Mouse (Mus musculus) B cell, adult 2 months (primary cell): ENCODE results near the gene Gm20662.

ENCODE experiments used
- DNase-seq, 2 experiments: peaks; one replicate each; pipeline ENCODE4 v3.0.0; 2022

Gene Gm20662

DNA sequence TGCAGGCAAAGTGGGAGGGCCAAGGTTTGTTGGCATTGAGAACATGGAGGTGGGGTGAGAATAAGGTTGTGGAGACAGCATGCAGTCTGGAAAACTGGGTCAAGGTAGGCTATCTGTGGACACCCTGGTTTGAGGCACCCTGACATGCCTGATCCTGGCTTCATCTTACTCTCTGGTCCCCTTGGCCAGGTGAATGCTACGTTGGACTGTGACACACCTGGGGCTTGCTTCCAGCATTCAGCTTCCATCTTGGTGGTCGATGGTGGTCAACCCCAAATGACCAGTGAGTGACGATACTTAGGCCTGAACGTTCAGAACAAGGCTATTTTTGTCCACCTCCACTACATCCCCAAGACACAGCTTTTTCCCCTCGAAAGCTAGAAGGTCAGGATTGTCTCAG lies at the start of gene Gm20662:
Gm20662 (plus strand) TSS at position 301 of the 400 bp plus-strand sequence.
- no peak for DNase-seq

- no peak for DNase-seq
Measured at GRCm38 (mm10) chr9:107947241-107948194, 48.6 kb upstream of the Gm20662 start.

DNA sequence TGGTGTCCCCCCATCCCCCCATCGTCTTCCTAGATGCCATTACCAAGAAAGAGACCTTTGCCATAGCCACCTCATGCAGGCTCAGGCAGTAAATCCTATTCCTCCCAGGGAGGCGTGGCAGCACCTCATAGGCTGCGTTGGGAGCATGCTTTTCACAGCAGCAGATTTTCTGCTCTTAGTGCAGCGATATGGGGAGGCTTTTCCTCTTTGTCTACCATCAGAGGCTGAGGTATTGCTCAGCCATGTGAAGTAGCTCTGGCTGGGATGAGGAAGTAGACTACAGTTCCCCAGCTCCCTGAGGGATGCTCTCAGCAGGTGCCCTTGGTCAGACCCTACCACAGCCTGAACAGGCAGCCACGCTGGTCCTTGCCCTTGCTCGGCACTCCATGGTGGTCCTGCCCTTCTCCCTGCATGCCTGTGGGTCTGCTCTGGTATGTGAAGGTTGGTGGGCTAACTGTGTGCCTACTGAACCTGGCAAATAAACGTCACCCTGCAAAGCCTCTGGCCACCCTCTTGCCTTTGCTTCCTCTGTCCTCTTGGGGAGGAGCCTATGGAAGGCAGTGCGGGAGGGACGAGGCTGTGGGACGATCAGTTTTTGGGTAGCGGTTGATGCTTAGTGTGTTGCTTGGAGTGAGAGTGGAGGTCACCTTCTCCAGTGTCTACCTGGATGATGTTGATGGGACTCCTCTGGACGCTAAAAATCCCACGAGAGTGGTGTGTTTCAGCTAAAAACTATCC lies 46.8 kb upstream of the Gm20662 start:
- peak in 1 of 2 experiments; percentile 12 for DNase-seq

DNA sequence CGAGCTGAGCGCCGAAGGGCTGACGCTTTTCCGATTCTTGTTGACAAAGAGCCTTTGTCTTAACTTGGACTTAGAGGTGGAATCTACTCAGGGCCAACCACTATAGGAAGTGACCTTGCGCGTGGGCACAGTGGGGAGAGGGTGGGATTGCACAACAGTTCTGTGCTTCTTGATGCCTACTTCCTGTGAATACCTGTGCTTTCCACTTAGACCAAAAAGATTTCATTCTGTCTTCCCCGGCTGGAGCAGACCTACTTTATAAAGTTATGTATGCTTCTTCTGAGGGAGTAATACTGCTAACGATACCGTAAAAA lies 46.3 kb upstream of the Gm20662 start, which contains the start of gene Traip:
Traip (plus strand) TSS at position 215 of the 314 bp plus-strand sequence.
- DNase-seq: no peak

DNA sequence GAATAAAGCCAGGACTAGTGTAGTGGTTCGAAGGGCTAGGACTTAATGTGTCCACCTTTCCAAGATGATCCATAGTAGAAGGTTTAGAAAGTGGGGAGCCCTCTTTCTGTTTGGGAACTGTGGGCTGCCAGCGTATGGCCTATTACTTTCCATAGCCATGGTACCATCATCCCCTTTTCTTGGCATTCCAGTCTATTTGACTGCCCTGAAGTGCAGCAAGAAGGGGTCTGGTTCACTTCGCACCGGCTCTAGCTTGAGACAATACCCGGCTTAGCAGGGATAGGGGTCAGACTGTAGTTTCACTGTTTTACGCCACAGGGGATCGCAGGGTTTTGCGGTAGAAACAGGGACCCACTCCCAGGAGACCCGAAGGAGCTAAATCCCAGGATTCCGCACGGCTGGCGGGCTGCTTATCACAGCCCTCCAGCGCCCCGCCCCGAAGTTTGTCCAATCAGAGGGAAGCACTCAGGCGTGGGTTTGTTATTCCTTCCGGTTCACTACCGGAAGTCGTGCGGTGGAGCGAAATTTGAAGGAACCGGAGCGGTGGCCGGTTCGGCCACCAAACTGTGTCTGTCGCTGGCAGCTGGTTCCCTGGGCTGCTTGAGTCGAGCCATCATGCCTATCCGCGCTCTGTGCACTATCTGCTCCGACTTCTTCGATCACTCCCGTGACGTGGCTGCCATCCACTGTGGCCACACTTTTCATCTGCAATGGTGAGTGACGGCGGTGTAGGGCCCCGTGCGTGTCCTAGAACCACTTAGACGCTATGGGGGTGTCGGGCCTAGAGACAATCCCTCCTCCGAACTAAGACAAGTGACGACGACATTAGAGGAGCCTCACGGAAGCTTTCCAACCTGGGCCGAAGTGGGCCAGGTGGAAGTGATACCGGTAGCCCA lies 45.4 kb upstream of the Gm20662 start:
- DNase-seq: peak; percentile 85 to 86

DNA sequence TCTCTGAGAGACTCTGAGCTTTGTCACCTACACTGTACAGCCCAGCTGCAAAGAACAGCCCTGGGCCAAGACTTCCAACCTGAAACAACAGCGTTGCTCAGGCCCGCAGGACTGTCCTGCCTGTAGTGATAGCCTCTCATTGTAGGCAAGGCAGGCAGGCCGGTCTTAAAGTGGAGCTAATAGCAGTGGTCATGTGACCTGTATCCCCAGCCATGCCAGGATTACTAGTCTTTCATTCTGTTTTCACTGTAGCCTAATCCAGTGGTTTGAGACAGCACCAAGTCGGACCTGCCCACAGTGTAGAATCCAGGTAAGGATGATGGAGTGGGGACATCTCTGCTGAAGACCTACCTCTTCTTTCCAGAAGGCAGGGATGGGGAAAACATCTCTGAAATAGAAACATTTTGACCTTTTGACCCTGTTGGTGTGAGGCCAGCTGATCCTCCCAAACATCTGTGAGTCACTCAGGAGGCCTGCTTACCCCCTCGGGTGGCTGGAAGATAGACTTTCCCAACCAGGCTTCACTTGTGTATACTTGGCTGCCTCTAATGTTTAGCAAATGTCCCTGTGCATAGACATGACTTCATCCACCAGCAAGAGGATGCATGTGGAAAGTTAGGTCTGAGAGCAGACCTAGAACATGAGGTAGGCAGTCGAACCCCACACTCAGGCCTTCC lies 40.4 kb upstream of the Gm20662 start:
- no peak for DNase-seq

- DNase-seq: no peak
Measured at GRCm38 (mm10) chr9:107957141-107957540, 39.0 kb upstream of the Gm20662 start.

DNA sequence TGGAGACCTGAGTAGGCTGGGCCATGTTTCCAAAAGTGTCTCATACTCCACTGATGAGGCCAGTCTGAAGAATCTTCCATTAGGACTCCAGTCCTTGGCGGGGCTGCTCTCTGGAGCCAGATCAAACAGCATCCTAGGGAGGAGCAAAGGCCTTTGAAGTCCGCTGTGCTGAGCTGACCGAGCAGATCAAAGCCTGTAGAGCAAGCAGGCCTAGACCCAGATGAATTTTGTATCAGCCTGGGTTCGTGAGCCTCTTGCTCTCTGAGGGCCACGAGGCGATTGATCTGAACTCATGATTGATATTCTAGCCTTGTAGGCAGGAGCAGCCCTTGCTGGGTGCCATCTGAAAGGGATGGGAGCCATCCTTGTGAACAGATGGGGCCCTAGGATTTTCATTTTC lies 36.3 kb upstream of the Gm20662 start:
- no peak for DNase-seq

- peak; percentile 32 to 42 for DNase-seq
Measured at GRCm38 (mm10) chr9:107960928-107961327, 35.2 kb upstream of the Gm20662 start.

GRCm38 (mm10) chr9:107961351-107961762 lies 34.8 kb upstream of the Gm20662 start:
- DNase-seq: no peak

- no peak for DNase-seq
Measured at GRCm38 (mm10) chr9:107961881-107962280, 34.3 kb upstream of the Gm20662 start.

GRCm38 (mm10) chr9:107962916-107963315 lies 33.2 kb upstream of the Gm20662 start:
- DNase-seq: no peak

DNA sequence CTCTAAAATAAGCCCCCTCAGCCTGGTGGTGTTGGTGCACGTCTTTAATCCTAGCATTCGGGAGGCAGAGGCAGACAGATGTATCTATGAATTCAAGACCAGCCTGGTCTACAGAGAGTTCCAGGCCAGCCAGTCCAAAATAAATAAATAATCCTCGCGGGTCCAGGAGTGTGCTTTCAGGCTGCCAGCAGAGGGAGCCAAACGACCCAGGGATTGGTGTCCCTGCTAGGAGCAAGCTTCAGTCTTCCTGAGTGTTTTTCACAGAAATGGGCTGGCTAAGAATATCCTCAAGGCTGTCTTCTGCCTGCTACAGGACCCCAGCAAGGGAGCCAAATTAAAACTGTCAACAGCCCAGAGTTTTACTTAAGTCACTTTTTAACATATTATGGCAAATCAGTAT lies 32.4 kb upstream of the Gm20662 start:
- peak; percentile 80 to 81 for DNase-seq

- no peak for DNase-seq
Measured at GRCm38 (mm10) chr9:107964681-107965080, 31.5 kb upstream of the Gm20662 start.

DNA sequence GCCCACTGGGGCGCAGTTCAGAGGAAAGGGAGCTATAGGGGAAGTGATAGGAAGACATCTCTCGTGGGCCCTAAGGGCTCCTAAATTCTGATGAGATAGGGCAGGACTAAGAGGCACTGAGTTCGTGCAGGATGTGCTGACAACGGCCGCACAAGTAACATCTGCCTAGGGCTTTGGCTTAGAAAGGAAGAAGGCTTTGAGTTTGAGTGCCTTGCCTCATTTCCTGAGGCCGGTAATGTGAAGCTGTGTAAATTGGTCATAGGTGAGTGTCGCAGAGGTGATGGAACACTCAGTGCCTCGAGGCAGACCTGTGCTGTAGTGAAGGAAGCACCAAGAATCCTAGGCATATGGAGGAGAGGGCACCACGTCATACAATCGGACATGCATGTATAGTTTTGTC lies 29.5 kb upstream of the Gm20662 start:
- DNase-seq: no peak

DNA sequence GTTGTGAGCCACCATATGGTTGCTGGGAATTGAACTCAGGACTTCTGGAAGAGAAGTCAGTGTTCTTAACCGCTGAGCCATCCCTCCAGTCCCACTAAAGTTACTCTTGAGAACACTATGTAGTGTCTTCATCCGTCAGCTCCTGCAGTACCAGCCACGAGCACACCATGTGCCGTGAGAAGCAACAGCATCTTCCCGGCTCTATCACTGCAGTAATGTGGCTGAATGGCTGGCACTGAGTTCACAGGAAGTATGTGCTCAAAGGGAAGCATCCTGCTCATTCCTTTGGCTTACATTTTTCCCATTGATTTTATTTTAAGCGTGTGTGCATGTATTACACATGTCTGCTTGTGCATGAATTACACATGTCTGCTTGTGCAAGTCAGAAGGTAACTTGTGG lies 28.7 kb upstream of the Gm20662 start:
- no peak for DNase-seq

DNA sequence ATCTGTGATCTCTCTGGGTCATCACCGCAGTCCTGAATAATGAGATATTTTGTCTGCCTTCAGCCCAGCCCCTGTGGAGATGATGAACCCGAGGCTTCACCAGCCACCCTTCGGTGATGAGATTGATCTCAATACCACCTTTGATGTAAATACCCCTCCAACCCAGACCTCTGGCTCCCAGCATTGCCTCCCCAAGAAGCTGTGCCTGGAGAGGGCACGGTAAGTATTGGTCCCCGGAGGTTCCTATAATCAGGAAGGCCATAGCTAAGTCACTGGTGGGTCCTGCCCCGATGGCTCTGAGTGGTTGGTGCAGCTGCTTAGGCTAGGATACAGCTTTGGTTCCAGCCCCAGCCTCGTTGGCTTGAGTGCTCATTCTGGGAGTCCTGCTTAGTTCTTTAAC lies 27.6 kb upstream of the Gm20662 start:
- DNase-seq: no peak

DNA sequence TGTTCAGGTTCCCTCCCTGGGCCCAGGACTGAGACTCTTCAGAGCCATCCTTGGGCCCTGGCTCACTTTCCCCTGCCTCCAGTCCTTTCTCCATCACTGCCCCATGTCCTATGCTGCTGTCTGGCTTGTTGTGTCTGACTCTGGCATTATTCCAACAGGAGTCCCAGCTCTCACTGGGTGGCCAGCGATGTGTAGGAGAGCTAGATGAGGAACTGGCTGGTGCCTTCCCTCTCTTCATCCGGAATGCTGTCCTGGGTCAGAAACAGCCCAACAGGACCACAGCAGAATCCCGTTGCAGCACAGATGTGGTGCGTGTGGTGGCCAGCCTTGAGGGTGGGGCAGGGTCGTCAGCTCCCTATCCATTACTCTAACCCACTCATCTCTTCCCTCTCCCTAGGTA lies 25.8 kb upstream of the Gm20662 start:
- DNase-seq: no peak

GRCm38 (mm10) chr9:107971690-107972541 lies 24.2 kb upstream of the Gm20662 start:
- no peak for DNase-seq

- DNase-seq: peak; percentile 14 to 17
Measured at GRCm38 (mm10) chr9:107974491-107975171, 21.5 kb upstream of the Gm20662 start.
